Mouse (Mus musculus) intestine, postnatal 0 days (tissue): ENCODE measurements around the gene Rtn4rl1. TPM values are rescaled to one million over a fixed set of nuclear protein-coding genes. Genes with fewer than 3 reads are reported as not detected.

Experiments used
- ATAC-seq: fragments of 200-750 bp; cut with Nextera tagmentation; 2 replicates; pipeline ENCODE4 v1.8.0; 2017; ENCODE audit warnings: mild to moderate bottlenecking, moderate TSS enrichment, moderate library complexity
- H3K27ac ChIP-seq: fragments of 300-500 bp; sonication (generic); 2 replicates; pipeline ENCODE4 v1.5.1; 2014; ENCODE audit warnings: mild to moderate bottlenecking, low read depth, low read length, moderate library complexity
- H3K27me3 ChIP-seq: fragments of 300-500 bp; sonication (generic); replicated peaks from 2 replicates; pipeline ENCODE4 v1.6.1; 2014; ENCODE audit warnings: low read length, mixed read lengths; ENCODE audit not compliant: control insufficient read depth, insufficient read depth
- H3K36me3 ChIP-seq: fragments of 300-500 bp; sonication (generic); 2 replicates; pipeline ENCODE4 v1.6.1; 2014; ENCODE audit warnings: mild to moderate bottlenecking, moderate library complexity; ENCODE audit not compliant: control insufficient read depth, insufficient read depth
- H3K4me1 ChIP-seq: fragments of 300-500 bp; sonication (generic); replicated peaks from 2 replicates; pipeline ENCODE4 v1.6.1; 2014; ENCODE audit warnings: antibody characterized with exemption, low read length, mixed read lengths; ENCODE audit not compliant: control insufficient read depth, insufficient read depth
- H3K4me2 ChIP-seq: fragments of 300-500 bp; sonication (generic); replicated peaks from 2 replicates; pipeline ENCODE4 v1.6.1; 2014; ENCODE audit warnings: low read depth, mild to moderate bottlenecking, moderate library complexity
- H3K4me3 ChIP-seq: fragments of 300-500 bp; sonication (generic); 2 replicates; pipeline ENCODE4 v1.5.1; 2014; ENCODE audit warnings: low read depth, low read length
- H3K9ac ChIP-seq: fragments of 300-500 bp; sonication (generic); 2 replicates; pipeline ENCODE4 v1.6.1; 2014; ENCODE audit warnings: mild to moderate bottlenecking, low read depth, low read length
- H3K9me3 ChIP-seq: fragments of 300-500 bp; sonication (generic); 2 replicates; pipeline ENCODE4 v1.6.1; 2016; ENCODE audit warnings: mixed run types; ENCODE audit not compliant: control insufficient read depth
- CTCF ChIP-seq: sonication (generic); IDR thresholded peaks from 2 replicates; pipeline ENCODE4 v1.5.1; 2016; ENCODE audit warnings: low read depth, mild to moderate bottlenecking, control low read depth, antibody characterized with exemption, moderate library complexity
- WGBS: fragments of 180-500 bp; shearing (Covaris S2); extraction: QIAGEN DNeasy Blood & Tissue Kit; methylation state at CpG from one replicate; pipeline ENCODE4 v1.1.7; 2014; 5-methylcytosine and 5-hydroxymethylcytosine counted together
- polyA plus RNA-seq: library from polyadenylated mRNA; unstranded; fragments of >200 nt; fragmentation: Nextera tagmentation; extraction: Ambion mirVana; gene quantifications from 2 replicates; pipeline ENCODE4 v1.2.1, GENCODE M21; 2015

Gene Rtn4rl1
- polyA plus RNA-seq, 1 experiment from 2014 or later = 1.5 TPM

DNA sequence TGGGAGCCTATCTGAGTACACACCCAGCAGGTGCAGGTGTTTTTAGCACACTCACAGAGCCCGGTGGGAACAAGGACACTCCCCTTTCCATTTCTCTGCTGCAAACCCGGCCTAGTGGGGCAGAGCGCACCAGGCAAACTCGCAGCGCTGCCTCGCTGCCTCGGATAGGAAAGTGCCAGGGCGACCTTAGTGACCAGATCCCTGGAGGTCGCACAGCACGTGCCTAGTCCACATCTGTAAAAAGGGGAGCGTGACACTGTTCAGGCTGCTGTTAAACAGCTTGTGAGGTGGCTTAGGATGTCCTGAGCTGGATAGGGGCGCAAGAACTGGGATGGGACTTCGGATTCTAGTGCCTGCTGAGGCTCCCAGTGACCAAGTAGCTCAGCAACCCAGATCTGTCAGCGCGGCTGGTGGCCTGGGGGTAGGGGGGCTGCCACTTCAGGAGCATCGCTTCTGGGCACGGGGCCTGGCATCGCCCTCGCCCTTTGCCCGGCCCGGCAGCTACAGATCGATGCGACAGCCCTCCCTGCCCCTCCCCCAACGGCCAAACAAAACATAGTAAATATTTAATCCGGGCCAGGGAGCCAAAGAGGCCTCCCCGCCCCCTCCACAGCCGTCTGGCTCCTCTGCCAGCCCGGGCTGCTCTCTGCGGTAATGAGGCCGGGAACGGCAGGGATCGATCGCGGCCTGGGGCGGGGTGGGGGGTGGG lies 19.9 kb downstream of the Rtn4rl1 start:
- Histone ChIP-seq H3K4me2 (peak overlapping the region; percentile 75), H3K9ac (peak overlapping the region; percentile 48; the same call in 1 of the 2 replicates), H3K9me3 (no peaks in the 10 kb centered on the region), H3K27ac (peak overlapping the region; percentile 88), H3K36me3 (no peaks in the 10 kb centered on the region; the same call in 1 of the 2 replicates), H3K27me3 (no peaks in the 10 kb centered on the region), H3K4me1 (0 out of 2 replicates have a peak, but pooled peaks cover 5% of the 10 kb centered on the region), H3K4me3 (peak overlapping the region; percentile 28)
- 8% methylated on average over 32 of the region's 35 CpGs for WGBS
- TF ChIP-seq CTCF = no peak
- peak; percentile 88 for ATAC-seq

DNA sequence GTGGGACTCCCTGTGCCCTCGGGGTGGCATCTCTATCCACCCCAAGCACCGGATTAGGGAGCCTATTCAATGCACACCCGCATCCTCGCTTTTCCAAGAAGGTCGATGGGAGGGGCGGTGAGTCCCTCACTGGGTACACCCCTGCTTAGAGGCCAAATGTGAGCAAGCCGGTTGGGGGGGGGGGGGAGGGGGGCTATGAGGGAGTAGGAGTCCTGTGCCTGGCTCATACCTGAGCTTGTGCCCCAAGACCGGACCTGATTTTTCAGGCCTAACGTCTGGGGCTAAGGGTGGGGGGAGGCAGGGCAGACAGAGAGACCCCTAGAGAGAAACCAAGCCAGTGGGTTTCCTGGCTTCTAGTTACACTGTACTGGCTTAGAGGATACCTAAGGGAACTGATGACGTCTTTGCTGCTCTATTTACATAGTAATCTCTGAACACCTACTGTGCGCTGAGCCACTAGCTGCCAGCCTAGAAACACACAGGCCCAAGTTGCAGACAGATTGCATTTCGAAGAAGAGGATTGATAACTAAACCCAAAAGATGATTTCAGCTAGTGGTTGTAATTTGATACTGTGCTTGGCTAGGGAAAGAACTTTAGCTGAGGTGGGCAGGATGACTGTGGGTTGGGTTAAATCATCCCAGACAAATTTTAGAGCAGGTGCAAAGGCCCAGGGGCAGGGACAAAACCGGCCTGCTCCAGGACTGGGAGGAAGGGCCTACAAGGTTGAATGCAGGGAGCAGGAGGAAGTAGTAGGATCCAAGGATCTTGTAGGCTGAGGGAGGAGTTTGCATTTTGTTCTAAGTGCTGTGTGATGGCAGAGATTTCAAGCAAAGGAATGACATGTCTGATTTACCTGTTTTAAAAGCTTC lies 20.7 kb downstream of the Rtn4rl1 start:
- no peaks in the 10 kb centered on the region for H3K27me3 ChIP-seq
- peak overlapping the region; percentile 28 for H3K4me3 ChIP-seq
- 30% methylated on average over 11 of the region's 13 CpGs for WGBS
- no peak for TF ChIP-seq CTCF
- H3K36me3 ChIP-seq = no peaks in the 10 kb centered on the region; the same call in 1 of the 2 replicates
- no peaks in the 10 kb centered on the region for H3K9me3 ChIP-seq
- peak; percentile 14 for ATAC-seq
- peak overlapping the region; percentile 48; the same call in 1 of the 2 replicates for H3K9ac ChIP-seq
- peak overlapping the region; percentile 88 for H3K27ac ChIP-seq
- peak overlapping the region; percentile 75 for H3K4me2 ChIP-seq
- H3K4me1 ChIP-seq = 0 out of 2 replicates have a peak, but pooled peaks cover 5% of the 10 kb centered on the region

DNA sequence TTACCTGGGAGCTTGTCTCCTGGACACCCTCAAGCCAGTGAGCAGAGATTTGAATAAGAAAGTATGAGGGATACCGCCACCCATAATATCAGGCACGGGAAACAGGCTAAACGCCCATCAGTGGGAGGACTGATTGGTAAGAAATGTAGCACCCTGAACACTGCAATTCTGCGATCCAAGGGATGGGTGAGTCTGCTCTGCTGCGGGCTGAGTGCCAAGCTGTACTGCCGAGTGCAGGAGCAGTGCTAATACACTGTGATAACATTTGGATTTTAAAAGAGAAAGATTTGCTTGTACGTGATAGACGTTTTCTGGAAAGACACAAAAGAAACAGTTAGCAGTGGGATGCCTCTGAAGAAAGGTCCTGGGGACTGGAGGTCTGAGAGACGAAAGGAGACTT lies 26.5 kb downstream of the Rtn4rl1 start:
- Histone ChIP-seq H3K4me3 (no peak overlapping the region), H3K27ac (no peak overlapping the region), H3K4me2 (no peak overlapping the region), H3K9me3 (no peaks in the 10 kb centered on the region), H3K4me1 (0 out of 2 replicates have a peak, but pooled peaks cover 3% of the 10 kb centered on the region), H3K27me3 (no peaks in the 10 kb centered on the region), H3K36me3 (no peaks in the 10 kb centered on the region; the same call in 1 of the 2 replicates), H3K9ac (no peak overlapping the region)
- no peak for ATAC-seq
- WGBS = 45% methylated on average over 9 of the region's 9 CpGs
- no peak for TF ChIP-seq CTCF

DNA sequence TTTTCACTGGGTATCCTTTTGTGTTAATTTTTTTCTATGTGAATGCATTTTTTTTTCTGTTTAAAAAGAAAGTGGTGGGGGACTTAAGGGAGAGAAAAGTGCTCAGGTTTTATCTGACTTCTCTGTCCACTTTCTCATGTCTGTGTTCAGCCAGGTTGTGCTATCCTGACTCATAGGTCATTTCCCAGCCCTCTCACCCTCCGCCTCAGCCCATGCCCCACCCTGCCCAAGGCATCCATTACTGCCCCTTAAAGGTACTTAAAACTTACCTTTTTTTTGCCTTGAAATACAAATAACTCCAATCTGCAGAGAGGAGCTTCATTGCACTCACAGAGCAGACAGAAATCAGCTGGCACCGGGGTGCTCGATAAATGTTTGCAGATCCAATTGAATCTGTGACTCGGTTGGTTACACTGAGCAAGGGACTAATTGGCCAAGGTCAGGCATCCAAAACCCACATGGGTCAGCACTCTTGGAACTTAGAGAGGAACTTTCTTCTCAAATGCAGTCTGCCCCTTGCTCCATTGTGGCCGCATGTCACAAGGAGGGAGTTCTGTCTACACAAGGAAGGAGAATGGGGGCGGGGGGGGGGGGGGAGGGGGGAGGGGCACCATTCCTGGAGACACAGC lies 27.0 kb downstream of the Rtn4rl1 start:
- WGBS = 48% methylated on average over 5 of the region's 6 CpGs
- Histone ChIP-seq H3K4me2 (no peak overlapping the region), H3K9me3 (no peaks in the 10 kb centered on the region), H3K36me3 (no peaks in the 10 kb centered on the region; the same call in 1 of the 2 replicates), H3K27ac (no peak overlapping the region), H3K27me3 (no peaks in the 10 kb centered on the region), H3K4me1 (no peaks in the 10 kb centered on the region), H3K4me3 (no peak overlapping the region), H3K9ac (no peak overlapping the region)
- ATAC-seq = no peak
- no peak for TF ChIP-seq CTCF

DNA sequence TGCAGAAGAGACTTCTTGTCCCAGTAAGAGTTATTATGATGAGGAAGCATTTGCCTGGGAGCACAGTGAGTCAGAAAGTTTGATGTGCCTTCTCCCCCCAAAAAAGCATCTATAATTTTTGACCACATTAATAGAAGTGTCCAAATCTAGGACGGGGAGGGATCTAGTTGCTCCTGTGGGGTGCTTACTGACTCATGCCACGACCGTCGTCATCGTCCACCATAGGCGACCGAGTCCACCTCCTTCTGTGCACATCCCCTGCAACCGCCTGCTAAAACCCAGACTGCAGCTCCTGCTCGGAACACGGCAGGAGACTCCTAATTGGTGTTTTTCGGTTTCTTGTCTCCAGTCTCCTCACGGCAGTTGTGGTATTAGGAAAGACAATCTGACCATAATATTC lies 30.5 kb downstream of the Rtn4rl1 start:
- H3K36me3 ChIP-seq = no peaks in the 10 kb centered on the region; the same call in 1 of the 2 replicates
- no peak for ATAC-seq
- H3K27ac ChIP-seq = no peak overlapping the region
- H3K9me3 ChIP-seq = no peaks in the 10 kb centered on the region
- no peaks in the 10 kb centered on the region for H3K27me3 ChIP-seq
- no peaks in the 10 kb centered on the region for H3K4me1 ChIP-seq
- H3K4me2 ChIP-seq = no peak overlapping the region
- no peak overlapping the region for H3K9ac ChIP-seq
- TF ChIP-seq CTCF = no peak
- whole genome bisulfite sequencing = 92% methylated on average over 12 of the region's 12 CpGs
- H3K4me3 ChIP-seq = no peak overlapping the region

DNA sequence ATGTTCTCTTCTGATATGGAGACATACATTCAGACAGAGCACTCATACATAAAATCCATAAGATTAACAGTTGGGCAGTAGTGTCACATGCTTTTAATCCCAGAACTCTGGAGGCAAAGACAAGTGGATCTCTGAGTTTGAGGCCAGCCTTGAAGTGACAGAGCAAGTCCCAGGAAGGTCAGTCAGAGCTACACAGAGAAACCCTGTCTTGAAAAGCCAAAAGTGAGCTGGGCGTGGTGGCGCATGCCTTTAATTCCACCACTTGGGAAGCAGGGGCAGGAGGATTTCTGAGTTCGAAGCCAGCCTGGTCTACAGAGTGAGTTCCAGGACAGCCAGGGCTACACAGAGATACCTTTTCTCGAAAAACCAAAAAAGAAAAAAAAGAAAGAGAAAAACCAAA lies 31.3 kb downstream of the Rtn4rl1 start:
- Histone ChIP-seq H3K4me1 (no peaks in the 10 kb centered on the region), H3K4me3 (no peak overlapping the region), H3K9me3 (no peaks in the 10 kb centered on the region), H3K36me3 (no peaks in the 10 kb centered on the region; the same call in 1 of the 2 replicates), H3K27me3 (no peaks in the 10 kb centered on the region), H3K27ac (no peak overlapping the region), H3K9ac (no peak overlapping the region), H3K4me2 (no peak overlapping the region)
- no peak for TF ChIP-seq CTCF
- ATAC-seq = no peak
- 86% methylated on average over 4 of the region's 4 CpGs for WGBS
